Mouse (Mus musculus) colon, adult 2 months (tissue): ENCODE measurements around the gene Fam81b. TPM values are rescaled to one million over a fixed set of nuclear protein-coding genes. Genes with fewer than 3 reads are reported as not detected.

Experiments
- polyA plus RNA-seq: library from polyadenylated mRNA; depleted of rRNA; stranded (reverse); fragments of >200 nt; gene quantifications from 2 replicates; pipeline ENCODE4 v1.2.3, GENCODE M21; 2012; rRNA removed

Gene Fam81b
- polyA plus RNA-seq, result not detected in 2 replicates

GRCm38 (mm10) chr13:76304637-76305122 lies at the start of gene Fam81b:
Gene Fam81b, minus strand, starts transcription at chr13:76305072.

Other genes with a start within 250 kb of the Fam81b start
- not detected in 2 replicates for gene Gpr150, start 248.1 kb downstream of the Fam81b start, polyA plus RNA-seq
- 2.6 and 2.9 TPM in 2 replicates for gene Arsk, start 206.4 kb downstream of the Fam81b start, polyA plus RNA-seq
- 5.1 and 5.3 TPM in 2 replicates for gene Ttc37, start 206.3 kb downstream of the Fam81b start, polyA plus RNA-seq
- 0.70 and 0.88 TPM in 2 replicates for gene Mctp1, start 79.5 kb upstream of the Fam81b start, polyA plus RNA-seq